Mouse (Mus musculus): ENCODE results near the gene Asgr1. TPM values are rescaled to one million over a fixed set of nuclear protein-coding genes. Genes with fewer than 3 reads are reported as not detected.
"Not testable (repeated sequence)": the region's sequence is repeated elsewhere in the genome, so short reads cannot be mapped to it uniquely, and the experiment has no call there.

Asgr1 gene
- total RNA-seq (2021) = 1 to 10 TPM; 1.4 to 1.5 TPM

- DNase-seq (ENCODE audit: extremely low spot score in 1 of 2, low spot score in 2 of 2) = no peak
- intact Hi-C loops (cut with DNase I) = loop anchor here (2.0 kb wide), 1 partner anchor 159 kb away; the partner anchor contains the start of gene Slc16a11
Measured at GRCm38 (mm10) chr11:70053898-70054570, at the start of gene Asgr1. TSS of gene Asgr1 (plus strand) at chr11:70054085.

GRCm38 (mm10) chr11:70005521-70005920 is 48.4 kb upstream of the Asgr1 start:
- DNase-seq (ENCODE audit: extremely low spot score in 1 of 2, low spot score in 2 of 2) = no peak
- intact Hi-C loops (cut with DNase I) = no loop called here

- intact Hi-C loops (cut with DNase I) = no loop called here
- no peak for DNase-seq (ENCODE audit: extremely low spot score in 1 of 2, low spot score in 2 of 2)
Measured at GRCm38 (mm10) chr11:70010033-70010432, 43.9 kb upstream of the Asgr1 start.

GRCm38 (mm10) chr11:70010548-70010947 is 43.3 kb upstream of the Asgr1 start:
- DNase-seq (ENCODE audit: extremely low spot score in 1 of 2, low spot score in 2 of 2) = no peak
- intact Hi-C loops (cut with DNase I) = no loop called here

- intact Hi-C loops (cut with DNase I) = no loop called here
- no peak for DNase-seq (ENCODE audit: extremely low spot score in 1 of 2, low spot score in 2 of 2)
Measured at GRCm38 (mm10) chr11:70010961-70011360, 42.9 kb upstream of the Asgr1 start.

GRCm38 (mm10) chr11:70012931-70013330 is 41.0 kb upstream of the Asgr1 start:
- intact Hi-C loops (cut with DNase I) = no loop called here

GRCm38 (mm10) chr11:70013408-70013807 is 40.5 kb upstream of the Asgr1 start:
- intact Hi-C loops (cut with DNase I) = no loop called here

More at GRCm38 (mm10) chr11:70012931-70013330, 41.0 kb upstream of the Asgr1 start:
- no peak for DNase-seq (ENCODE audit: extremely low spot score in 1 of 2, low spot score in 2 of 2)

GRCm38 (mm10) chr11:70014051-70014450 is 39.8 kb upstream of the Asgr1 start:
- intact Hi-C loops (cut with DNase I) = no loop called here

More at GRCm38 (mm10) chr11:70013408-70013807, 40.5 kb upstream of the Asgr1 start:
- no peak for DNase-seq (ENCODE audit: extremely low spot score in 1 of 2, low spot score in 2 of 2)

GRCm38 (mm10) chr11:70014880-70015558 is 38.9 kb upstream of the Asgr1 start, which contains the start of gene Acadvl:
TSS of gene Acadvl (minus strand) at chr11:70015411.
- intact Hi-C loops (cut with DNase I) = no loop called here
- DNase-seq (ENCODE audit: extremely low spot score in 1 of 2, low spot score in 2 of 2) = peak; percentile 78 to 91

More at GRCm38 (mm10) chr11:70014051-70014450, 39.8 kb upstream of the Asgr1 start:
- DNase-seq (ENCODE audit: extremely low spot score in 1 of 2, low spot score in 2 of 2) = peak in 1 of 2 experiments; percentile 15

GRCm38 (mm10) chr11:70015677-70016076 is 38.2 kb upstream of the Asgr1 start:
- DNase-seq (ENCODE audit: extremely low spot score in 1 of 2, low spot score in 2 of 2) = no peak
- intact Hi-C loops (cut with DNase I) = no loop called here

GRCm38 (mm10) chr11:70016177-70016576 is 37.7 kb upstream of the Asgr1 start:
- intact Hi-C loops (cut with DNase I); DNase-seq (ENCODE audit: extremely low spot score in 1 of 2, low spot score in 2 of 2): not testable (repeated sequence)

- DNase-seq (ENCODE audit: extremely low spot score in 1 of 2, low spot score in 2 of 2) = no peak
- intact Hi-C loops (cut with DNase I) = no loop called here
Measured at GRCm38 (mm10) chr11:70016669-70017068, 37.2 kb upstream of the Asgr1 start, which contains the start of gene Dlg4. TSS of gene Dlg4 (plus strand) at chr11:70016942.

- no peak for DNase-seq (ENCODE audit: extremely low spot score in 1 of 2, low spot score in 2 of 2)
- intact Hi-C loops (cut with DNase I) = no loop called here
Measured at GRCm38 (mm10) chr11:70017199-70017767, 36.6 kb upstream of the Asgr1 start.

GRCm38 (mm10) chr11:70018131-70018990 is 35.5 kb upstream of the Asgr1 start:
- intact Hi-C loops (cut with DNase I) = no loop called here
- peak; percentile 81 to 85 for DNase-seq (ENCODE audit: extremely low spot score in 1 of 2, low spot score in 2 of 2)

GRCm38 (mm10) chr11:70019495-70020021 is 34.3 kb upstream of the Asgr1 start:
- intact Hi-C loops (cut with DNase I) = no loop called here
- no peak for DNase-seq (ENCODE audit: extremely low spot score in 1 of 2, low spot score in 2 of 2)

GRCm38 (mm10) chr11:70020022-70020631 is 33.8 kb upstream of the Asgr1 start:
- peak in 1 of 2 experiments; percentile 73 for DNase-seq (ENCODE audit: extremely low spot score in 1 of 2, low spot score in 2 of 2)
- intact Hi-C loops (cut with DNase I) = no loop called here

GRCm38 (mm10) chr11:70020731-70021263 is 33.1 kb upstream of the Asgr1 start:
- intact Hi-C loops (cut with DNase I) = no loop called here
- peak; percentile 75 to 84 for DNase-seq (ENCODE audit: extremely low spot score in 1 of 2, low spot score in 2 of 2)
